Mouse (Mus musculus): ENCODE measurements around the gene Farp1.

GRCm38 (mm10) chr14:121299093-121299492, 264.1 kb downstream of the Farp1 start:
- TF ChIP-seq CHD2 (IDR thresholded peaks at IDR 0.05; ENCODE audit: low read depth, low read length) (no peak), ZNF384 (IDR thresholded peaks at IDR 0.05; ENCODE audit: low read depth, low read length) (no peak), MAFK (IDR thresholded peaks at IDR 0.05; ENCODE audit: insufficient read depth, low read depth, low read length) (no peak), HCFC1 (IDR thresholded peaks at IDR 0.05; ENCODE audit: borderline replicate concordance, insufficient read depth, low read length) (no peak)

All from ES-E14 (cell line).